9 mouse cellular contexts compared by ENCODE assay signal in genomic region chr11:68215206-68215912, GRCm38 (mm10).
DNase-seq lines count a peak whose midpoint lies in the region; ATAC-seq and TF ChIP-seq lines count a peak whose summit lies in the region.
"Had no signal": no experiment of that assay in that cellular context is flagged by ENCODE, and none has a peak within 500 bp of the region (broad histone marks: within the 10 kb centered on the region; RNA-seq: fewer than 3 reads in every experiment).

No protein-coding gene starts in this region.

- no peak for TF ChIP-seq CTCF in lung, adult 2 months (IDR thresholded peaks at IDR 0.05; ENCODE audit: insufficient read depth, low read length)
- no peak for TF ChIP-seq CTCF in stomach, postnatal 0 days (IDR thresholded peaks at IDR 0.05; ENCODE audit: low read depth)

- TF ChIP-seq EP300 in stomach, postnatal 0 days (optimal IDR thresholded peaks at IDR 0.05), result no peak

- 34% methylated on average over 6 of the region's 6 CpGs for WGBS in lung, adult 2 months
- 18% methylated on average over 6 of the region's 6 CpGs for WGBS in hindbrain, embryonic 11.5 days
- 40% methylated on average over 6 of the region's 6 CpGs for WGBS in stomach, postnatal 0 days

- TF ChIP-seq POLR2A in lung, adult 2 months (IDR thresholded peaks at IDR 0.05; ENCODE audit: borderline replicate concordance, extremely low read depth, low read depth, low read length), result no peak

- DNase-seq in lung, adult 18-20 months, result peak; percentile 37 to 48
- no peak for DNase-seq in lung, adult 2 months
- DNase-seq in hindbrain, embryonic 11.5 days (ENCODE audit: low spot score), result peak; percentile 91
- peak; percentile 67 for DNase-seq in lung, postnatal 10 days
- DNase-seq in stomach, postnatal 0 days (ENCODE audit: low spot score), result no peak
- DNase-seq in adrenal gland, postnatal 25 days, result no peak
- no peak for DNase-seq in cerebellum, adult 8-10 months
- DNase-seq in adrenal gland, adult 2 months, result no peak
- DNase-seq: liver, embryonic 13.5 days had no signal

- H3K4me3 ChIP-seq in lung, adult 2 months (replicated peaks; ENCODE audit: extremely low read depth, low read depth, low read length), result no peak overlapping the region
- H3K4me3 ChIP-seq in hindbrain, embryonic 11.5 days (ENCODE audit: low read depth, low read length), result no peak overlapping the region
- no peak overlapping the region for H3K4me3 ChIP-seq in stomach, postnatal 0 days (ENCODE audit: low read depth, low read length)
- H3K4me3 ChIP-seq: liver, embryonic 13.5 days had no signal

- H3K9ac ChIP-seq in hindbrain, embryonic 11.5 days (ENCODE audit: low read depth, low read length), result no peak overlapping the region
- H3K9ac ChIP-seq in stomach, postnatal 0 days (ENCODE audit: low read length), result no peak overlapping the region
- H3K9ac ChIP-seq: liver, embryonic 13.5 days had no signal

- no peak overlapping the region; the same call in 1 of the 2 replicates for H3K4me2 ChIP-seq in hindbrain, embryonic 11.5 days (replicated peaks; ENCODE audit: low read depth, low read length)
- no peak overlapping the region for H3K4me2 ChIP-seq in stomach, postnatal 0 days (replicated peaks; ENCODE audit: low read depth)
- H3K4me2 ChIP-seq: liver, embryonic 13.5 days had no signal

- no peaks in the 10 kb centered on the region; the same call in 1 of the 2 replicates for H3K27me3 ChIP-seq in hindbrain, embryonic 11.5 days (ENCODE audit: control insufficient read depth, insufficient read depth, low read length)
- H3K27me3 ChIP-seq in stomach, postnatal 0 days (ENCODE audit: control insufficient read depth, insufficient read depth, low read length), result no peaks in the 10 kb centered on the region
- H3K27me3 ChIP-seq: liver, embryonic 13.5 days had no signal

- no peaks in the 10 kb centered on the region for H3K9me3 ChIP-seq in hindbrain, embryonic 11.5 days (ENCODE audit: control insufficient read depth, low read length)
- H3K9me3 ChIP-seq in stomach, postnatal 0 days (ENCODE audit: control insufficient read depth, low read length), result no peaks in the 10 kb centered on the region
- H3K9me3 ChIP-seq: liver, embryonic 13.5 days had no signal

- H3K36me3 ChIP-seq in hindbrain, embryonic 11.5 days (ENCODE audit: control insufficient read depth, insufficient read depth, low read length), result no peaks in the 10 kb centered on the region
- H3K36me3 ChIP-seq in stomach, postnatal 0 days (ENCODE audit: control insufficient read depth, insufficient read depth, low read length), result no peaks in the 10 kb centered on the region
- H3K36me3 ChIP-seq: liver, embryonic 13.5 days had no signal

- H3K4me1 ChIP-seq in lung, adult 2 months (ENCODE audit: control insufficient read depth, insufficient read depth, low read length), result peaks cover 5% of the 10 kb centered on the region; the same call in 1 of the 2 replicates
- H3K4me1 ChIP-seq in hindbrain, embryonic 11.5 days (replicated peaks; ENCODE audit: control insufficient read depth, insufficient read depth, low read length), result peaks cover 25% of the 10 kb centered on the region
- H3K4me1 ChIP-seq in stomach, postnatal 0 days (replicated peaks; ENCODE audit: control insufficient read depth, insufficient read depth), result peaks cover 7% of the 10 kb centered on the region
- H3K4me1 ChIP-seq: liver, embryonic 13.5 days had no signal

- peak; percentile 79 for ATAC-seq in hindbrain, embryonic 11.5 days (ENCODE audit: low FRiP score)
- ATAC-seq in stomach, postnatal 0 days (ENCODE audit: low FRiP score, low TSS enrichment), result no peak

- peak overlapping the region; percentile 86 for H3K27ac ChIP-seq in hindbrain, embryonic 11.5 days (ENCODE audit: low read depth, low read length)
- 0 out of 2 replicates have a peak overlapping the region, but pooled peaks have one; percentile 0 for H3K27ac ChIP-seq in stomach, postnatal 0 days (replicated peaks)
- H3K27ac ChIP-seq: liver, embryonic 13.5 days had no signal

Comparison
In these comparisons a context has a peak if more than half of its experiments do, and no peak if none do; other contexts are left out.
1. DNase-seq: peak in lung, adult 18-20 months (2 of 2), hindbrain, embryonic 11.5 days (single experiment) and lung, postnatal 10 days (single experiment); none in lung, adult 2 months (single experiment), stomach, postnatal 0 days (single experiment), adrenal gland, postnatal 25 days (single experiment), cerebellum, adult 8-10 months (single experiment) and adrenal gland, adult 2 months (single experiment).